Mouse (Mus musculus) yolk sac, embryonic 10.5 days (tissue): ENCODE measurements around the gene Ccdc63.
A peak's percentile ranks its signal among the peaks of the same experiment; 100 is the strongest.

ENCODE experiments used
- DNase-seq: peaks from one replicate; pipeline ENCODE4 v3.0.0-alpha.2; 2017; ENCODE audit warnings: low spot score

The Ccdc63 gene

GRCm38 (mm10) chr5:122125211-122125760 is 15.3 kb downstream of the Ccdc63 start:
- no peak for DNase-seq

DNA sequence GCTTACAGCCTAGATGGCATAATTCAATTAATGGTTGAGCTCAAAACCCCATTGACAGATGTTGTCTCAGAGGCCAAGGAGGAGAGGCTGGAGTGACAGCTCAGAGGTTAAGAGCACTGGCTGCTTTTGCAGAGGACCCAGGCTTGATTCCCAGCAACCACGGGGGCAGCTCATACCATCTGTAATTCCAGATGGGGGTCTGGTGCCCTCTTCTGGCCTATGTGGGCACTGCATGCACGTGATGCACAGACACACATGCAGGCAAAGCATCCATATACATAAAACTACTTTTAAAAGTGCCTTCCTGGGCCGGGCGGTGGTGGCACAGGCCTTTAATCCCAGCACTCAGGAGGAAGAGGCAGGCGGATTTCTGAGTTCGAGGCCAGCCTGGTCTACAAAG is 24.4 kb downstream of the Ccdc63 start:
- no peak for DNase-seq

- DNase-seq = no peak
Observed at GRCm38 (mm10) chr5:122115266-122115763, 25.3 kb downstream of the Ccdc63 start.

DNA sequence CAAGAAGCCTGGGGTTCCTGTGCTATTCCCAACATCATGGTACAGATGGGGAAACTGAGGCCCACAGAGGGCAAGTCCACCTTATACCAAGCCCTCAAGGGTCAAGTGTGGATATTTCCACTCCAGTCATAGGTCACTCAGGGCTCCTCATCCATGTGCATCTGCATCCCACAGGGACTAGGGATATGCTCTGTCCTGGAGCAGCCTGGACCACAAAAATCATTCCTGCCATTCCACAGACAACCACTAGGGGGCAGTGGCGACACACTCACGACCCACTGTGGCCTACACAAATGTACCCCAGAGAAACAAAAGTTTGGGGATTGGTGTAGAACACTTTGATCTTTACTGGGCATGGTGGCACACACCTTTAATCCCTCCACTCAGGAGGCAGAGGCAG is 26.4 kb downstream of the Ccdc63 start:
- DNase-seq = peak; percentile 29

DNA sequence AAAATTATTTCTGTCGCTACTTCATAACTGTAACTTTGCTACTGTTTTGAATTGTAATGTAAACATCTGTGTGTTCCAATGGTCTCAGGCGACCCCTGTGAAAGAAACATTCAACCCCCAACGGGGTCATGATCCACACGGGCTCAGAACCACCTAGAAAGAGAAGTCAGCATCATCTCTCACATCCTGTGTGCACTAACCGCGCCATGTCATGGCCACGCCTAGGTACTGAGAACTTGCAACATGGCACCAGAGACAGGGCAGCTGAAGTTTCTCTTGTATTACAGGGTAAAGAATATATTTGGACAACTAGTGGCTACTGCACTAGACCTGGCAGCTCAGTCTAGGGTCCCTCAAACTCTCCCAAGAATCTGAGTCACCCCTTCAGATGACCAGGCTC is 27.2 kb downstream of the Ccdc63 start:
- no peak for DNase-seq

DNA sequence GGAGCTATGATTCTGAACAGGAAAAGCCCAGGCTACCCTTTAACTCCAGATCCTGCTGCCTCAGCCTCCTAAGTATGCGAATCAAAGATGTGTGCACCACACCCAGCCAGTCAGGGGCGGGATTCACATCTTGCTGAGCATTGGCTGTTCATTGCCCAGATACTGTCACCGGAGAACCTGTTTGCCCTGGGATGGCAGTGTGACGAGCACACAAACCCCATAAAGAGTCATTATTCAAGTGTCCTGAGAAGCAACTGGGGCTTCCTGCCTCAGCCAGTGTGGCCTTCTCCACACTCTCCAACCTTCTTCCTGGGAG is 28.7 kb downstream of the Ccdc63 start:
- DNase-seq = no peak

- no peak for DNase-seq
Observed at GRCm38 (mm10) chr5:122111091-122111932, 29.3 kb downstream of the Ccdc63 start.

- no peak for DNase-seq
Observed at GRCm38 (mm10) chr5:122110625-122111024, 30.0 kb downstream of the Ccdc63 start.

DNA sequence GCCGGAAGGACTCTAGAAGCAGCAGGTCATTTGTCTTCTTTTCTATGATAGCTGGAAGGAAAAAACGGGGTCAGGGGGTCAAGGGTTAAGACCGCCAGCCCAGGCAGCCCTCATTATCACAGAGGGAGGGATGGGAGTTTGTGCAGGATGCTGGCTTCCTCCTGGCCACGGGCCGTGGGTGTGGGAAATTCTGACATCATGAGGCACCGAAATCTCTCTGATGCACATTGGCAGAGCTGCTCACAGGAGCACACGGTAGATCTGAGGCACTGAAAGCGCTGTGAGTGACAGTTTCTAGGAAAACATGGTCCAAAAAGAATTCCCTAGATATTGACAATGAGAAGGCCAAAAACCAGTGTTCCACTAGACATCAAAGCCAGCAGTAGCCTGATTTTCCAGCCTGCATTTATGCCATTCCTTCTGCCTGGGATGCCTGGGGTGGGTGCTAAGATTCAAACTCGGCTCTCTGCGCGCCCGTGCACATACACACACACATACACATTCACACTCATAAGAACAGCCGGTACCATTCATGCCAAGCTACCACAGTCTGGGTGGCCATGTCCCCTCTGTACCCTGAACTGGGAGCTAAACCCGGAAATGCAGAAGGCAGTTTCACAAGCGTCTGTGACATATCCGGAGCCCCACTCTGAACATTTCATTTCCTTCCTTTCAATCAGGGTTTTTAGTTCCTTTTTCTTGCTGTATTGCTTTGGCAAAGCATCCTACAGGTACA is 31.1 kb downstream of the Ccdc63 start:
- no peak for DNase-seq

DNA sequence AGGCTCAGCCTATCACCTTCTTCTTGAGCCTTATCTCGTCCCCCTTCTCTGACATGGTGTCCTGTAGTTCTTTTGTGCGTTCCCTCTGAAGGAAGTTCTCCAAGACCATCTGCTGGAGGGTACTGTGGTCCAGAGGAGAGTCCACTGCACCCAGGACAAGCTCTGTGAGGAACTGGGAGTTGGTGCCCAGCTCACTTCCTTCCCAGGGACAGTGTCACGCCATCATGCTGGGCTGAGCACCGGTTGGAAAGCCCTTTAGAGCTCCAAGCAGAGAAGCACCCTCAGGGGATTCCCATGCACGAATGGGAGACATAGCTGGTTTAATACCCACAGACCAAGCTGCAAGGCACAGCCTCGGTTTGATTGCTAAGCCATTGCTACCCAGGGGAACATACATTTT is 32.5 kb downstream of the Ccdc63 start:
- DNase-seq = no peak

DNA sequence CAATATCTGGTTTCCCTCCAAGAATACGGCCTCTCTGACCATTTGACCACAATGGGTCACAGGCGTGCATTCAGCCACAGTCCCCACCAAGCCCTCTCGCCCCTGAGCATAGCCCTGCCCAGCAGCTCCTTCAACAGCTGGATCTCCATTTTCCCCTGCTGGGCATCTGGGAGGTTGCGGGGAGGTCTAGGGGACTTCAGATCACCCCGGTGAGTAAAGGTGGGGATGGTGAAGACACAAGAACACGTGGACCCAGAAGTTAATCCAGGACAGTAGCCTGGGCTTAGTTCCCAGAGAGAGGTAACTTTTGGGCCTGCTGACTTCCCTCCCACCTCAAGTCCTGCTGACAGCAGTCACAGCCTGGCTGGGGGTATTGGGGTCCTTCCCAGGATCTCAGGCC is 34.4 kb downstream of the Ccdc63 start:
- no peak for DNase-seq

DNA sequence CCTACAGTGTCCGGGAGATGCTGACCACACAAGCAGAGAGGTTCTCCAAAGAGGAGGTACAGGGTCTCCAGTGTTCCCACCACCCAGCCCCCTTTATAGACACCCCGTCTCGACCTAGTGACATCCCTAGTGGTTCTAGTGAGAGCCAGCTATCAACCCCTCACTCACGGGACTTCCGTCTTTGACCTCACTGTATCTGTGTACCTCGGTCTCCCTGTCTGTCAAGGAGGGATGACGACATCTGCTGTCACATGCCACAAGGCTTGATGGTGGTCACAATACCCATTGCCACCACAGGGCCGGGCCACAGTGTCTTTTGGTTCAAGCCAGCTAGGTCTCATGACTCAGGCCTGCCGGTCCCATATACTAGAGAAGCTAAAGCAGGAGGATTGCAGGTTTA is 35.6 kb downstream of the Ccdc63 start:
- DNase-seq = no peak

DNA sequence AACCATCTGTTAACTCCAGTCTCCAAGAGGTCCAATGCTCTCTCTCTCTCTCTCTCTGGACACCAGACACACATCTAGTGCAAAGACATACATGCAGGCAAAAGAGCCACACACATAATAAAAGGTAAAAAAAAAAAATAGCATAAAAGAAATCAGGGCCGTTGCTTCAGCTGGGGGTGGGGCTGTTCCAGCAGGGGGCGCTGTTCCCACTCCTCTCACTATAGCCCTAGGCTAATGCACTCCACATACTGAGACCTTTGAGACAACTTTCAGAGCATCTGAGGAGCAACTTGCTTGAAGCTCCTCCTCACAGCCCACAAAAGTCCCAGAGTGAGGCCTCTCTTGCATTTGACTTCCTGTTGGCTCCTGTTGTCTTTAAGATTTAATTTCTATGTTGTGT is 36.4 kb downstream of the Ccdc63 start:
- DNase-seq = no peak

- no peak for DNase-seq
Observed at GRCm38 (mm10) chr5:122103075-122103474, 37.5 kb downstream of the Ccdc63 start.

GRCm38 (mm10) chr5:122102476-122103050 is 38.1 kb downstream of the Ccdc63 start:
- DNase-seq = no peak

DNA sequence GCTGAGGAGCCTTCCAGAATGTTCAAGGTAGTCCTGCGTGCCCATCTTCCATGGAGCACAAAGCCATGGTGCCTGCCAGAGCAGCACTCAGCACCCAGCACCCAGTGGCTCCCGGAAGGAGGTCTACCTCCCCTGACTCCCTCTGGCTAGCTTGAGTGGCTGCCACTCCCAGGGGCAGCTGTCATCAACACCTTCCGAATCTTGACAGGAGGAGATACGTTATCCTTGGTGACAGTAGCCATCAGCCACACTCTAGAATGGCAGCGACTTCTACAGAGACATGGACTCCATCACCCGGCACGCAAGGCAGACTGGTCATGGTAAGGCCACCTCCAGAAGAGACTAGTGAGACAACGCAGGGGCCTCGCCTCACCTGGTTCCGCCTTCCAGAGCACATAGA is 46.2 kb downstream of the Ccdc63 start:
- no peak for DNase-seq

DNA sequence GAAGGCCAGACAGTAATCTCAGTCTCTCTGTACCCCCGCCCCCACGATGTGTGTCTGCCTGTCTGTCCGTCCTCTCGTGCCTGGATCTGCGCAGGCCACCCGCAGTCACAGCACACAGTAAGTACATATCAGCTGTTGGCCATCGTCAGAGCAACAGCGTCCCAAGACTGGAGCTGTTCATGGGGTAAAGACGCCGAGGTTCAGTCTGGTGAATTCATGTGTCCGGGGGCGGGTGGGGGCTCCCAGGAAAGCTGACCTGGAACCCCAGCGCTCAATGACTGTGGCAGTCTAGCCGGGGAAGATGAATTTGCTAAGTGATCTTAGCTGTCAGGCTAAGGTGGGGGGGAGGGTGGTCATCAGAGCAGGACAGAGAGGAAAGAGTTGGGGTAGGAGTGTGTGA is 46.9 kb downstream of the Ccdc63 start:
- DNase-seq = no peak

GRCm38 (mm10) chr5:122092794-122093193 is 47.8 kb downstream of the Ccdc63 start:
- no peak for DNase-seq

DNA sequence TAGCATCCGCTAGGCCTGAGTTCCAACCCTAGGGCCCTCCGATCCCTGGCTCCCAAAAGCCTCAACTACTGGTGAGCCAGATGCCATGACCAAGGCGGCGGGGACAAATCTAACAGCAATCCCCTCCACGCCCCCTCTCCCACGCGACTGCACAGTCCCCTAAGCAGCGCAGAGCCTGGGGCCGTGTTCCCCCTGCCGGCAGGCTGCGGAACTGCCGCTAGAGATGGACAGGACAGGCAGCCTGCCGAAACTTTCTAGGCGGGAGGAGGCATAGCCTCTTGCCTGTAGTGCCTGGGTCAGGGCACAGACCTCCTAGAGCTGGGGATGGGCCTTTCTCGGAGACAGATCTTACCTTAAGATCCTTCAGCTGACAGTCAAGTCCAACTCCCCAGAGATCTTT is 49.6 kb downstream of the Ccdc63 start:
- peak; percentile 36 for DNase-seq

DNA sequence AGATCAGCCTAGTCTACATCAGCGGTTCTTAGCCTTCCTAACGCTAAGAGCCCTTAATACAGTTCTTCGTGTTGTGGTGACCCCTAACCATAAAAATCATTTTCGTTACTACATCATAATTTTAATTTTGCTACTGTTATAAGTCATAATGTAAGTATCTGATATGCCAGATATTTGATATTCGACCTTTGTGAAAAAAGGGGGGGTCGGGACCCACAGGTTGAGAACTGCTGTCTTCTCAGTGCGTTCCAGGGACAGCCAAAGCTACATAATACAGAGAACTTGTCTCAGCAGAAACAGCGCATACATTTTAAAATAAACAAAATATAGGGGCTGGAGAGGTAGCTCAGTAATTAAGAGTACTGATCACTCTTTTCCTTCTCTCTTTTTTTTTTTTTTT is 51.0 kb downstream of the Ccdc63 start:
- no peak for DNase-seq

- peak; percentile 71 for DNase-seq
Observed at GRCm38 (mm10) chr5:122088917-122089316, 51.7 kb downstream of the Ccdc63 start.

DNA sequence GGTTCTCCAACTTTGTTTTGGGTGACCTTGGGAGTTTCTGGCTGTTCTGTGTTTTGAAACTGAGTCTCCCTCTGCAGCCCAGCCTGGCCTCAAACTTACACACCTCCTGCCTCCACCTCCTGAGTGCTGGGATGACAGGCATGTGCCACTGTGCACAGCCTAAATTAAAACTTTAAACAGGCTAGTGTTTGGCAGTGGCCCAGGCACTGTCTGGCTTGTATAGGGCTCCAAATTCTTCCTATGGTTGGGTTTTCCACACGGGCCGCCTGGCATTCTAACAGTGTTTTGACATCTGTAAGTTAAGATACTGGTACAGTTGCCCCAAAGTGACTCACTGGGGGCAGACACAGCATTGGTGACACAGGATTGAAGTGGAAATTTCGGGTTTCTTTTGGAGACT is 54.5 kb downstream of the Ccdc63 start:
- no peak for DNase-seq

- DNase-seq = no peak
Observed at GRCm38 (mm10) chr5:122085291-122085690, 55.3 kb downstream of the Ccdc63 start.
